Mouse (Mus musculus) midbrain, embryonic 10.5 days (tissue): Measurements from ENCODE around the gene Hmbs. TPM values are rescaled to one million over a fixed set of nuclear protein-coding genes. Genes with fewer than 3 reads are reported as not detected.
"Not testable (repeated sequence)": the region's sequence is repeated elsewhere in the genome, so short reads cannot be mapped to it uniquely, and the experiment has no call there.

Experiments
- DNase-seq: peaks from one replicate; pipeline ENCODE4 v3.0.0-alpha.2; 2017; ENCODE audit warnings: low spot score
- H3K27ac ChIP-seq: fragments of 300-500 bp; sonication (generic); replicated peaks from 2 replicates; pipeline ENCODE4 v1.5.1; 2016; ENCODE audit warnings: mild to moderate bottlenecking
- H3K27me3 ChIP-seq: fragments of 300-500 bp; sonication (generic); 2 replicates; pipeline ENCODE4 v1.6.1; 2016; ENCODE audit warnings: low read depth, mild to moderate bottlenecking; ENCODE audit not compliant: poor library complexity, severe bottlenecking
- H3K36me3 ChIP-seq: fragments of 300-500 bp; sonication (generic); 2 replicates; pipeline ENCODE4 v1.6.1; 2016; ENCODE audit warnings: mild to moderate bottlenecking, moderate library complexity
- H3K4me1 ChIP-seq: fragments of 300-500 bp; sonication (generic); 2 replicates; pipeline ENCODE4 v1.6.1; 2016
- H3K4me3 ChIP-seq: fragments of 300-500 bp; sonication (generic); 2 replicates; pipeline ENCODE4 v1.5.1; 2016; ENCODE audit warnings: mild to moderate bottlenecking, moderate library complexity
- H3K9me3 ChIP-seq: fragments of 300-500 bp; sonication (generic); replicated peaks from 2 replicates; pipeline ENCODE4 v1.6.1; 2016; ENCODE audit warnings: mild to moderate bottlenecking
- WGBS: fragments of 180-500 bp; shearing (Covaris S2); methylation state at CpG from one replicate; pipeline ENCODE4 v1.1.7; 2016; 5-methylcytosine and 5-hydroxymethylcytosine counted together
- polyA plus RNA-seq: library from polyadenylated mRNA; unstranded; fragments of >200 nt; fragmentation: Nextera tagmentation; extraction: Ambion mirVana; gene quantifications from 2 replicates; pipeline ENCODE4 v1.2.1, GENCODE M21; 2016

The Hmbs gene
- polyA plus RNA-seq, 1 experiment from 2014 or later: 189 TPM

- Histone ChIP-seq H3K4me3 (peak overlapping the region; percentile 84), H3K27ac (no peak overlapping the region), H3K27me3 (peaks cover 26% of the 10 kb centered on the region), H3K9me3 (no peaks in the 10 kb centered on the region), H3K36me3 (peaks cover 52% of the 10 kb centered on the region), H3K4me1 (peaks cover 45% of the 10 kb centered on the region)
- DNase-seq: no peak
- 64% methylated on average over 4 of the region's 4 CpGs for WGBS
Observed at GRCm38 (mm10) chr9:44317452-44317851, 26.6 kb downstream of the Hmbs start.

GRCm38 (mm10) chr9:44314910-44315309, 29.1 kb downstream of the Hmbs start:
- Histone ChIP-seq H3K9me3 (no peaks in the 10 kb centered on the region), H3K4me1 (peaks cover 61% of the 10 kb centered on the region), H3K27me3 (peaks cover 45% of the 10 kb centered on the region), H3K4me3 (no peak overlapping the region), H3K36me3 (peaks cover 59% of the 10 kb centered on the region), H3K27ac (no peak overlapping the region)
- DNase-seq: no peak
- 91% methylated on average over 18 of the region's 18 CpGs for WGBS

- Histone ChIP-seq H3K27ac (no peak overlapping the region), H3K36me3 (peaks cover 59% of the 10 kb centered on the region), H3K9me3 (no peaks in the 10 kb centered on the region), H3K4me3 (no peak overlapping the region), H3K4me1 (peaks cover 58% of the 10 kb centered on the region), H3K27me3 (peaks cover 45% of the 10 kb centered on the region)
- no peak for DNase-seq
- 54% methylated on average over 4 of the region's 4 CpGs for WGBS
Observed at GRCm38 (mm10) chr9:44314257-44314547, 29.8 kb downstream of the Hmbs start.

GRCm38 (mm10) chr9:44313476-44314256, 30.4 kb downstream of the Hmbs start:
- H3K4me3 ChIP-seq: no peak overlapping the region
- peaks cover 41% of the 10 kb centered on the region for H3K27me3 ChIP-seq
- H3K36me3 ChIP-seq: peaks cover 59% of the 10 kb centered on the region
- DNase-seq: no peak
- H3K4me1 ChIP-seq: peaks cover 52% of the 10 kb centered on the region
- no peaks in the 10 kb centered on the region for H3K9me3 ChIP-seq
- 72% methylated on average over 19 of the region's 19 CpGs for WGBS
- H3K27ac ChIP-seq: no peak overlapping the region

GRCm38 (mm10) chr9:44311136-44312134, 32.6 kb downstream of the Hmbs start:
- Histone ChIP-seq H3K4me3 (peak overlapping the region; percentile 40), H3K27ac (peak overlapping the region; percentile 67), H3K9me3 (no peaks in the 10 kb centered on the region), H3K27me3 (peaks cover 35% of the 10 kb centered on the region), H3K36me3 (peaks cover 47% of the 10 kb centered on the region), H3K4me1 (peaks cover 33% of the 10 kb centered on the region)
- WGBS: 5% methylated on average over 27 of the region's 27 CpGs
- peak; percentile 42 for DNase-seq

DNA sequence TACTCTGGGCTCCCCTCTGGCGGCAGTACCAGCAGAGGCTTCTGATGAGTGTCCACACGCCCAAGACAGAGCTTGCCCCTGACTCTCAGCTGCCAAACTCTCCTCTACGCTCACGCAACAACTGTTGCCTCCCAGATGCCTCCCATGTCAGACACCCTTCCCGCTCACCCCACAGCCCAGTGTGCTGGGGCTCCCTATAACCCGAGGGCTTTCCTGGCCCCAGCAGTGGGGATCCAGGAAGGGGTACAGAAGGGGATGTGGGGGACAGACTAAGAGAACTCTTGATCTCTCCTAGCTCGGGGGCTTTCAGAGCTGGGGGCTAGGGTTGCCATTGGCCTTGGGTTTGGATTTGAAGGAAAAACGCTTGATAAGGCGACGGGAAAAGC, 33.3 kb downstream of the Hmbs start:
- H3K4me3 ChIP-seq: peak overlapping the region; percentile 40
- H3K27ac ChIP-seq: peak overlapping the region; percentile 67
- peaks cover 33% of the 10 kb centered on the region for H3K4me1 ChIP-seq
- 13% methylated on average over 10 of the region's 10 CpGs for WGBS
- no peaks in the 10 kb centered on the region for H3K9me3 ChIP-seq
- DNase-seq: no peak
- H3K27me3 ChIP-seq: peaks cover 35% of the 10 kb centered on the region
- H3K36me3 ChIP-seq: peaks cover 40% of the 10 kb centered on the region

DNA sequence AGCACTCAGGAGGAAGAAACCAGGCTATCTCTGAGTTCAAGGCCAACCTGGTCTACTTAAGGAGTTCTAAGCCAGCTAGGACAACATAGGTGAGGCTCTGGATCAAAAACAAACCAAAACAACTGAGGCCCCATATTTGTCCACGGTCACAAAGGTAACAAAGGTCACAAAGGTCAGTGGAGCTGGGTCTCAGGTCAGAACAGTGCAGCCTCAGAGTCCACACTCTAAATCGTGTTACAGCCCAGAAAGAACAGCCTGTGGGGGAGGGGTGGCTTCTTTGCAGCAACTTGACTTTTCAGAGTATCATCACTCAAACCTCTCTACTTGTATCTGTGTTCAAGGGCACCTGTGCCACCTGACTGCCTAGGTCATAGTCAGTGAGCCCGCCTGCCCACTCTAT, 34.3 kb downstream of the Hmbs start:
- no peak for DNase-seq
- no peaks in the 10 kb centered on the region for H3K9me3 ChIP-seq
- H3K36me3 ChIP-seq: peaks cover 30% of the 10 kb centered on the region
- peaks cover 36% of the 10 kb centered on the region for H3K4me1 ChIP-seq
- H3K27ac ChIP-seq: no peak overlapping the region
- WGBS: 57% methylated on average over 3 of the region's 3 CpGs
- H3K4me3 ChIP-seq: no peak overlapping the region
- H3K27me3 ChIP-seq: peaks cover 35% of the 10 kb centered on the region

DNA sequence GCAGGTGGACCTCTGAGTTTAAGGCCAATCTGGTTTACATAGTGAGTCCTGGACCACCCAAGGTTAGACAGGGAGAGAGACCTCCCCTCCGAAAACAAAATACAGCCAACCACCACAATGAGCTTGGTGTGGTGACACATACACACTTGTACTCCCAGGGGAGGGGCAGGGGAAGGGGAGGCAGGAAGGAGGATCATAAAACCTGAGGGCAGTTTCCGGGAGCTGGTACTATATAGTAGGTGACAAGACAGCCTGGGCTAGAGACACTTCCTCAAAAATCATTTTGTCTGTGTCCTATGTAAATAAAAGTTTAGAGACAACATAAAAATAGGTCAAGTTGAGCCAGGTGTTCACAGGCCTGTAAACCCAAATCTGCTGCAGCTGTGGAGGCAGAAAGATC, 36.8 kb downstream of the Hmbs start:
- H3K4me1 ChIP-seq: peaks cover 42% of the 10 kb centered on the region

DNA sequence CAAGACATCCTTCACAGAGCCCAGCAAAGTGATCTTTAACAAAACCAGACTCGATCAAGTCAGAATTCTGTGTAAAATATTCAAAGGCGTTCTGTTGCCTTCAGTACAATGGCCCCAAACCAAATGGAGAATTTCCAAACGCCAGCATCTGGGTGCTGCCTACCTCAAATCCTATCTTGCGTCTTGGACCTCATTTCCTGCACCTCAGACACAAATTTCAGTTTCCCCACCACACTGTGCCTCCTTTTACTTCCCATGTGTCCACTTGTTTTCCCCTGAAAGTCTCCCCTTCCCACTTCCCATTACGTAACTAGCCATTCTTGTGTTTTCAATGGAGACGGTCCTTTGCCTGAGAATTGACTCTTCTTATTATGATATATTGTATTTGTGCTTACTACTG, 37.5 kb downstream of the Hmbs start:
- WGBS: 89% methylated on average over 6 of the region's 6 CpGs
- H3K9me3 ChIP-seq: no peaks in the 10 kb centered on the region
- H3K4me1 ChIP-seq: peaks cover 34% of the 10 kb centered on the region
- H3K27ac ChIP-seq: no peak overlapping the region
- H3K27me3 ChIP-seq: peaks cover 10% of the 10 kb centered on the region
- peaks cover 25% of the 10 kb centered on the region for H3K36me3 ChIP-seq
- no peak for DNase-seq
- no peak overlapping the region for H3K4me3 ChIP-seq

More for the DNA sequence above, 36.8 kb downstream of the Hmbs start:
- Histone ChIP-seq H3K27ac (no peak overlapping the region), H3K9me3 (no peaks in the 10 kb centered on the region), H3K4me3 (no peak overlapping the region), H3K27me3 (peaks cover 17% of the 10 kb centered on the region), H3K36me3 (peaks cover 18% of the 10 kb centered on the region)
- WGBS: 83% methylated on average over 2 of the region's 2 CpGs
- no peak for DNase-seq

GRCm38 (mm10) chr9:44305466-44306079, 38.5 kb downstream of the Hmbs start, which contains the start of gene Hinfp:
TSS of gene Hinfp (minus strand) at chr9:44305671.
- no peaks in the 10 kb centered on the region for H3K9me3 ChIP-seq
- peak; percentile 99 for DNase-seq
- WGBS: under 1% methylated on average over 54 of the region's 54 CpGs
- peaks cover under 1% of the 10 kb centered on the region for H3K27me3 ChIP-seq
- H3K36me3 ChIP-seq: peaks cover 30% of the 10 kb centered on the region
- peaks cover 25% of the 10 kb centered on the region for H3K4me1 ChIP-seq
- peak within 1 kb of the TSS; percentile 90 for H3K27ac ChIP-seq
- peak within 1 kb of the TSS; percentile 91 for H3K4me3 ChIP-seq

GRCm38 (mm10) chr9:44300001-44300400, 44.0 kb downstream of the Hmbs start:
- not testable (repeated sequence) for H3K4me3 ChIP-seq, DNase-seq, H3K27me3 ChIP-seq, H3K9me3 ChIP-seq, H3K27ac ChIP-seq
- Histone ChIP-seq H3K4me1 (peaks cover 16% of the 10 kb centered on the region), H3K36me3 (peaks cover 84% of the 10 kb centered on the region)
- WGBS: 94% methylated on average over 3 of the region's 3 CpGs

DNA sequence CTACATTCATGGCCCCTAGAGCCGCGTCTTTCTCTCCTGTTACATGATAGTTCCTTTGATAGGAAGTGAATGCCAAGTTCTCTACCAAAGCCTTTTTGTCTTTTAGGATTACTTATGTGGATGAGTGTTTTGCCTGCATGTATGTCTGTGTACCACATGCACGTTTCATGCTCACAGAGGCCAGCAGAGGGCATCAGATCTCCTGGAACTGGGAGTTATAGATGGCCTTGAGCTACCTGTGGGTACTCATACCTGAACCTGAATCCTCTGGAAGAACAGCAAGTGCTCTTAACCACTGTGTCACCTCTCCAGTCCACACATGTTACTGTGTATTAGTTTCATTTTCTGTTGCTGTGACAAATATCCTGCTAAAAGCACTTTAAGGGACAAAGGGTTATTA, 51.5 kb downstream of the Hmbs start:
- peak; percentile 26 for DNase-seq

More for the DNA sequence above, 51.5 kb downstream of the Hmbs start:
- Histone ChIP-seq H3K27ac (no peak overlapping the region), H3K27me3 (peaks cover 27% of the 10 kb centered on the region), H3K4me3 (no peak overlapping the region), H3K4me1 (peaks cover 21% of the 10 kb centered on the region), H3K36me3 (peaks cover 74% of the 10 kb centered on the region), H3K9me3 (peaks cover 8% of the 10 kb centered on the region; the same call in 1 of the 2 replicates)
- WGBS: 76% methylated on average over 3 of the region's 3 CpGs
